Mouse (Mus musculus) naive thymus-derived CD4-positive, alpha-beta T cell, adult 2 months (primary cell): Measurements from ENCODE around the gene Qpctl.
A peak's percentile ranks its signal among the peaks of the same experiment; 100 is the strongest.

Experiments
- DNase-seq: peaks from one replicate; pipeline ENCODE4 v3.0.0-alpha.2; 2011; ENCODE audit warnings: low read depth

The Qpctl gene

DNA sequence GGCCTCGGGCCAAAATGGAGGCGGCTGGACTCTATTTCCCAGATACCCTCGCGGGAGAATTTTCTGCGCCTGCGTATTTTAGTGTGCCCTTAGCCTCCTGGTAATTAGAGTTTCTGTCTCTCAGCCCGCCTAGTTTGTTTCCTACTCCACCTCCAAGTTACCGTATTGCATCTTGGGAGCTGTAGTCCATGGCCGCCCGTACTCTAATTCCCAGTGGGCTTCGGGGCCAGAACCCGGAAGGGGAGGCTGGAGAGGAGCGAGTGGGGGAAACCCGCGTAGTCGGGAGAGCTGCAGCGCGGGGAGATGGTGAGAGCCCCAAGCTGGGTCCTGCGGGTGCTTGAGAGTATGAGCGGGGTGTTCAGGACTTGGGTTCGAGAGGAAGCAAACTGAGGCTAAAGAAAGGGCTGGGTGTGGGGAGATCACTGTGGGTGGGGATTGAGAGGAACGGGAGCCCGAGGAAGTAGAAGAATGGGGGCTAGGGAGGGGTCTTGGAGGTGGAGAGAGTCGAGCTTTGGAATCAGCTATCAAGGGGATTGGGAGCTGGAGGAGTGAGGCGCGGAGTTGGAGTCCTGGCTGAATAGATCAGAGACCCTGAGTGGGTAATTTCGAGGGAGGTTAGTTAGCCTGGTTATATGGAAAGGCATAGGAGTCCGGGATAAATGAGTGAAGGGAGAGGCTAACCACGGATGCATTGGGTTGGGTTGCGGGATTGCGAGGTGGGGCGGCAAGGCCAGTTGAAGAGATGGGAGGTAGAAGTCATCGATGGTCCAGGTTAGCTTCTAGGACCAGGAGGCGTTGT, 29.3 kb downstream of the Qpctl start, which contains the start of gene Fbxo46:
TSS of gene Fbxo46 (plus strand) at position 229 of the 799 bp plus-strand sequence.
- peak; percentile 96 for DNase-seq

DNA sequence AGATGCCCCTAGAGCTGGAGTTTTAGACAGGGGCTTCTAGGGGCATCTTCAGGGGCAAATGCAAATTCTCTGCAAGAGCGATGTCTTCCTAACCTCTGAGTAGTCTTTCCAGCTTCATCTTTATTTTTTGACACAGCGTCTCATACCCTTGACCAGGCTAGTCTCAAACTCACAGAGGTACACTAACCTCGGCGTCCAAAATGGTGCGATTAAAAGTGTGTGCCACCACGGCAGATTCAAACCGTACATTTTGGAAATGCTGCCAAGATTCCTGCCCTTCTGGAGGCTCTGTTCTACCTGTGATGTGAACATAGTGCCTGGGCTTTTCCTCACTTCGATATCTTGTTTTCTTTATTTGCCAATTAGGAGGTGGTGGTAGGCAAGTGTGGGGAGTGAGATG, 30.0 kb downstream of the Qpctl start:
- DNase-seq, result no peak

DNA sequence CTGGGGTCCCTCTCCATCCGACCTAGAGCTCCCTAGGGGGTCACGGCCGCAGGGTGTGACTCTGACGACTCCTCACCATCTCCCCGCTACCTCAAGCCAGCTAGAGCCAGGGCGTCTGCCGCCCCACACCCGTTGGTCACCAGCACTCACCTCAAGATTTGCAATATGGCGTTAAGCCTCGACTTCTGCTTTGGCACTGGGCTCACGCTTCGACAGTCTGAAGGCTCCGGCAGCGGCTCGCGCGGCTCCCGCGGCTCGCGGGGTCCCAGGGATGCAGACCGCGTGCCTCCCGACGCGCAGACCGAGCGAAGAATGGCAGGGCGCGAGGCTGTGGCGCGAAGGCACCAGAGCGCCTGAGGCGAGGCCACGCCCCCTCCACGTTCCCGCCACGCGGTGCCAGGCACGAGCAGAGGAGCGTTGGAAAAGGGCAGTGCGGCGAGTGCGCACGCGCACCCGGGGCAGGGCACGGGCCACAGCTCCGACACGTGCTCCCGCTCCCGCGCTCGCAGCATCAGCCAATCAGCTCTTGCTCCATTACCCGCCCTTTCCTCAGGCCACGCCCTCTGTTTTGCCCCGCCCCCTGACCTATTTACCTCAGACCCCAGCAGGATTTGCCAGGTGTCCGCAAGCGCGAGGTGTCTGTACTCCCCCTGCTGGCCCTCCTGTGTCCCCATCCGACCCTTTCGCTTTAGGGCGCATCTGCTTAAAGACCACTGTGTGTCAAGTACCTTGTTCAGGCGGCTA, 30.9 kb downstream of the Qpctl start, which contains the start of gene Gm4969:
TSS of gene Gm4969 (minus strand) at position 341 of the 744 bp plus-strand sequence.
- peak; percentile 50 for DNase-seq

DNA sequence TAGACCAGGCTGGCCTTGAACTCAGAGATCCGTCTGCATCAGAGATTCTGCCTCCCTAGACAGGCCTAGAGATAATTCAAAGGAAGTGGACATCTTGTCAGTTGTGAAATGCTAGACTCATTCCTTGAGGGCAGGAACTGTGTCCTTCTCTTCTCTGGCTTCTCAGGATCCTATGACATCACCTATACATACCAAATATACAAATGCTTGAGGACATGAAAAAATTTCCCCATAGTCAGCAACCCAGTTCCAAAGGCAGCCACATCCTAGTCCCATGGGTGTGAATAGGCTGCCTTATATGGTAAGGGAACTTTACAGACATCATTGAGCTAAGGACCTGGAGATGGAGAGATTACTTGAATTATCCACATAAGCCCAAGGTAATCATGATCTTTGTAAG, 39.5 kb downstream of the Qpctl start:
- no peak for DNase-seq

DNA sequence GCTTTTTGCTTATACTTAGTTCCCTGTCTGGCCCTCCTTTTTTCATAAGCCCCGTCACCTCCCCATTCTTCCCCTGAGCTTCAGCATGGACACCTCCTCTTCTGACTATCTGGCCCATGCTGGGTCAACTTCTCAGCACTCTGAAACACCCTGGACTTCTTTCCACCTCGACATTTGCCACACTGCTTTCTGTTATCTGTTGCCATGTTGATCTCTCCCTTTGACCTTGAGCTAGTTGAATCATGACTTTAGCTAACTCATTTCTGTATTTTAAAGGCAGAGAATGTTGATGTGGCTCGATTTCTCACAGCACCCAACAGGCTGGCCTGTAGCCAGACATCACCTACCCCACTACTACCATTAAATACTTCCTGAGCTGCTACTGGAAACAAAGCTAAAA, 41.7 kb downstream of the Qpctl start:
- no peak for DNase-seq

DNA sequence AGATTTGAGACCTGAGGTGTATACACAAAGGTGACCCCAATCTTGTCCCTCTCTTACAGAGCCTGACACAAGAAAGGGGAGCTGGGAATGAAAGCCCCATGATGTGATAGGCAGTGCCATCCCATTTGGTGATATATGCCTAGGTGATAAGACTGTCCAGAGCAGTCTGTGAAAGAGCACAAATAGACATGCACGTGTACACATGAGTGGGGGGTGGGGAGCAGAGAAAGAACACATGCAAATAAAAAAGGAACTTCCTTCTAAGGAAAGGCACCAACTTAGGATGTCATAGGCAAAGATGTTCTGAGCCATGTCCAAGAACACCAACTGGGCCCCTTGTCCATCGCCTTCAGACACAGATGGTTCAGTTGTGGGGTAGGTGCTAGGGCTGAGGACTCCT, 44.6 kb downstream of the Qpctl start:
- no peak for DNase-seq

DNA sequence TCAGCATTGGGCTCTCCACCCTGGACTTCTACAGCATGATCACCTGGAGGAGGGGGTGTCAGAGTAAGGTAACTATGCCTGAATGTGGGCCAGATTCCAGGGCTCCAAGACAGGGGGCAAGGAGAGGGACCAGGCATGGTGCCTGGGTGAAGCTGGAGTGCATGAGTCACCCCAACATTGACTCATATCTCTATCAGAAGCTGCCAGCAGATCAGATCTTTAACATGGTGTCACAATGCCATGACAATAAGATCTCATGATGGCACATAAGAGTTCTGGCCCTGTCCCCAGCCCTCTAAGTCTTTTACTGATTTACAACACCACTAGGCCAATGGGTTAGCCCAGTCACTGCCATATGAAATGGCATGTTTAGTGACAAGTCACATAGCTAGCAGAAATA, 45.4 kb downstream of the Qpctl start:
- DNase-seq, result no peak

DNA sequence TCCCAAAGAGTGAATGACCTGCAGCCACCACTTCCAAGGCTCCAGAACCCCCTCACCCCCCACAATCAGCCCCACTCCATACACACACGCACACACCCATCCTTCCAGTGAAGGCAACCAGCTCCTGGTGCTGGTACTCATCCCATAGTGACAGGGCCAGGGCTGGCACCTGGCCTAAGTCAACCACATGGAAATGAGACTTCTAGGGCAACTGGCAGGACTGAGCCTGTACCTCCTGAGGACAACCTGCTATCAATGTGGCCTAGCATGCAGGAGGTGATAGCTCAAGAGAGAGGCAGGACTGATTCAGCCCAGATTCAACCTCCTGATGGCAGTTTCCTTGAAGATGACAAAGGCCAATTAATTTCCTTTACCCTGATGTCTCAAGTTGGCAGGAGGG, 48.8 kb downstream of the Qpctl start:
- no peak for DNase-seq

DNA sequence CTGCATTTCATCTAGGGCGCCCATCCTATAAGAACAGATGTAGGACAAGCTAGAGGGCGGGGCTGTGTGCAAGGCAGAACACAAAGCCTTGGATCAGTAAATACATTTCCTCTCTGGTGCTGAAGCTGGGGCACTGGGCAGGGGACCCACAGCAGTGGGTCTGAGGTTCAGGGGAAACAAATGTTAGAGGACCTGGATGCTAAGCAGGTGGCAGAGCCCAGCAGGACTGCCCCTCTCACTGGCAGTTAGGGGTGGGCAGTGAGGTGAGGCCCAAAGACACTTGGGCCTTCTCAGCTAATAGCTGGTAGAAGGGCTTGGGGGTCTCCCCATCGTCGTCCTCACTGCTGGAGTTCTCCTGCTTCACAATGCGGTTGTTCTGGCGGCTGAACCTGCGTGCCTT, 50.3 kb downstream of the Qpctl start:
- DNase-seq, result no peak

DNA sequence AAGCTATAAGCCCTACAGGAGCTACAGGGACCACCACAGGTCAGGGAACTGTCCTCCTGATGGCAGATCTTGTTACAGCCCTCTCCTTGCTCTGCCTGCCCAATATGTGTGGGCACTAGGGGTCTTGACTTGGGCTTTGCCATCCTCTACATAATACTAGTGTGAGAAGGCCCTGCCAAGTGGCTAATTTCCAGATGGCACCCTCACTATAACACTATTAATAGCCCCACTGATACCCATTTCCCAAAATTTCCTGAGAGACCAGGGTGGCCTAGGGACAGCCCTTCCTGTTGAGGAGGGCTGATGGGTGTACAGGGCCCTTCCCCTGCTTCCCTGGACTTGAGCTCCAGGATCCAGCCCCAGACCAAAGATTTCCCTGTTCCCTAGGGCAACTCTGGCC, 51.2 kb downstream of the Qpctl start:
- DNase-seq, result no peak

DNA sequence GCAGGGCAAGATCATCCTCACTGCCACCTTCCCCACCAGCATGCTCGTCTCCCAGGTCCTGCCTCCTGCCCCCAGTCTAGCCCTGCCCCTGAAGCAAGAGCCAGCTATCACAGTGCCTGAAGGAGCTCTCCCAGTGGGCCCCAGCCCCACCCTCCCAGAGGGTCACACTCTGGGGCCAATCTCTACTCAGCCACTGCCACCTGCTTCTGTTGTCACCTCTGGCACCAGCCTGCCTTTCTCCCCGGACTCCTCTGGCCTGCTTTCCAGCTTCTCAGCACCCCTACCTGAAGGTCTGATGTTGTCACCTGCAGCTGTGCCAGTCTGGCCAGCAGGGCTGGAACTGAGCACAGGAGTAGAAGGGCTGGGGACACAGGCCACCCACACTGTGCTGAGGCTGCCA, 51.9 kb downstream of the Qpctl start:
- no peak for DNase-seq

DNA sequence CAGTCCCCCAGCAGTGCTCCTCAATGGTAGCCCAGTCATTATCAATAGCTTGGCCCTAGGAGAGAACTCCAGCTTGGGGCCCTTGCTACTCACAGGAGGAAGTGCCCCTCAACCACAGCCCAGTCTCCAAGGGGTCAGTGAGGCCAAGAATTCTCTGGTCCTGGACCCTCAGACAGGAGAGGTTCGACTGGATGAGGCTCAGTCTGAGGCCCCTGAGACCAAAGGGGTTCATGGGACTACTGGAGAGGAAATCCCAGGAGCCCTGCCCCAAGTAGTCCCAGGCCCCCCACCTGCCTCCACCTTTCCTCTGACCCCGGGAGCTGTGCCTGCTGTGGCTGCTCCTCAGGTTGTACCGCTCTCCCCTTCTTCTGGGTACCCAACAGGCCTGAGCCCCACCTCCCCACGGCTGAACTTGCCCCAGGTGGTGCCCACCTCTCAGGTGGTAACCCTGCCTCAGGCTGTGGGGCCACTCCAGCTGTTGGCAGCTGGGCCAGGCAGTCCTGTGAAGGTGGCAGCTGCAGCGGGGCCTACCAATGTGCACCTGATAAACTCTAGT, 52.6 kb downstream of the Qpctl start:
- DNase-seq, result peak; percentile 6

DNA sequence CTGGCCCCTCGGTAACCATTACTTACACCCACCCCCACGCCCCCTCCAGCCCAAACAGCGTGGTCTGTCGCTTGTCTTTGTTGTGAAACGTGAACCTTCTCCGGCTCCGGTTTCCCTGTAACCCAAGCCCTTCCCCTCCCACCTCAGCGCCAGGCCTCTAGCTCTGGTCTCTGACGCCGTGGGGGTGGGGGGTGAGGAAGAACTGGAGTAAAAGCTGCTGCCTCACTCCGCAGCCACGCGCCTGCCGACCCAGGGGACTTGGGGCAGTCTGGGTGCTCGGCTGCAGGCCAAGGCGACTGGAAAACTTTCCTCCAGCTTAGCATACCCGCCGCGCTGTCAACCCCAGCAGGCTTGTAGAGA, 53.4 kb downstream of the Qpctl start:
- peak; percentile 29 for DNase-seq

DNA sequence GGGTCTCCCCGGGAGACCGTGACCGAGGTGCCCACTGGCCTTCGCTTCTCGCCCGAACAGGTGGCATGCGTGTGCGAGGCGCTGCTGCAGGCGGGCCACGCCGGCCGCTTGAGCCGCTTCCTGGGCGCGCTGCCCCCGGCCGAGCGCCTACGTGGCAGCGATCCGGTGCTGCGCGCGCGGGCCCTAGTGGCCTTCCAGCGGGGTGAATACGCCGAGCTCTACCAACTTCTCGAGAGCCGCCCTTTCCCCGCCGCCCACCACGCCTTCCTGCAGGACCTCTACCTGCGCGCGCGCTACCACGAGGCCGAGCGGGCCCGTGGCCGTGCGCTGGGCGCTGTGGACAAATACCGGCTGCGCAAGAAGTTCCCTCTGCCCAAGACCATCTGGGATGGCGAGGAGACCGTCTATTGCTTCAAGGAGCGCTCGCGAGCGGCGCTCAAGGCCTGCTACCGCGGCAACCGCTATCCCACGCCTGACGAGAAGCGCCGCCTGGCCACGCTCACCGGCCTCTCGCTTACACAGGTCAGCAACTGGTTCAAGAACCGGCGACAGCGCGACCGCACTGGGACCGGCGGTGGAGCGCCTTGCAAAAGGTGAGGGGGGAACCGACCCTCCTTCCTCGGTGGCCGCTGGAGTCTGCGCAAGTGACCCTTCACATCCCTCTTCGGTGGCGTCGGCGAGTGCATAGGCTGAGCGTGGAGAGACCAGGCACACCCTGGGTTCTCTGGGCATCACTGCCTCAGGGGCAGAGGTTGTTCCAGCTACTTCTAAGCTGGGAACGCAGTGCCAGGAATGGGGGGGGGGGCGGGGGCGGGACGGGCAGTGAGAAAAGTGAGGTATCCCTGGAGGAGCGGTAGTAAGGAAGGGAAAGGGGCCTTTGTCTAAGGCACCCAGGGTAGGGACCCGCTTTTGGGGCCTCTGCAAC, 54.0 kb downstream of the Qpctl start:
- peak; percentile 57 for DNase-seq

DNA sequence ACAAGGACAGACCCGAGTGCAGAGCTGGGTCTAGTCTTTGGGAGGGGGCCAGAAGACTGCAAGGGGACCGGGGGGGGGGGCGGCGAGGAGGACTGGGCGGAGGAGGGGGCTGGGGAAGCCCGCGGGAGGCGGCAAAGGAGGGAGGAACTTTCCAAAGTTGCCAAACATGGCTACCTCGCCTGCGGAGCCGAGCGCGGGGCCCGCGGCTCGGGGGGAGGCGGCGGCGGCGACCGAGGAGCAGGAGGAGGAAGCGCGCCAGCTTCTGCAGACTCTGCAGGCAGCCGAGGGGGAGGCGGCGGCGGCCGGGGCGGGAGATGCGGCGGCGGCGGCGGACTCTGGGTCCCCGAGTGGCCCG, 54.6 kb downstream of the Qpctl start, which contains the start of gene Six5:
TSS of gene Six5 (plus strand) at position 124 of the 355 bp plus-strand sequence.
- peak; percentile 51 for DNase-seq

DNA sequence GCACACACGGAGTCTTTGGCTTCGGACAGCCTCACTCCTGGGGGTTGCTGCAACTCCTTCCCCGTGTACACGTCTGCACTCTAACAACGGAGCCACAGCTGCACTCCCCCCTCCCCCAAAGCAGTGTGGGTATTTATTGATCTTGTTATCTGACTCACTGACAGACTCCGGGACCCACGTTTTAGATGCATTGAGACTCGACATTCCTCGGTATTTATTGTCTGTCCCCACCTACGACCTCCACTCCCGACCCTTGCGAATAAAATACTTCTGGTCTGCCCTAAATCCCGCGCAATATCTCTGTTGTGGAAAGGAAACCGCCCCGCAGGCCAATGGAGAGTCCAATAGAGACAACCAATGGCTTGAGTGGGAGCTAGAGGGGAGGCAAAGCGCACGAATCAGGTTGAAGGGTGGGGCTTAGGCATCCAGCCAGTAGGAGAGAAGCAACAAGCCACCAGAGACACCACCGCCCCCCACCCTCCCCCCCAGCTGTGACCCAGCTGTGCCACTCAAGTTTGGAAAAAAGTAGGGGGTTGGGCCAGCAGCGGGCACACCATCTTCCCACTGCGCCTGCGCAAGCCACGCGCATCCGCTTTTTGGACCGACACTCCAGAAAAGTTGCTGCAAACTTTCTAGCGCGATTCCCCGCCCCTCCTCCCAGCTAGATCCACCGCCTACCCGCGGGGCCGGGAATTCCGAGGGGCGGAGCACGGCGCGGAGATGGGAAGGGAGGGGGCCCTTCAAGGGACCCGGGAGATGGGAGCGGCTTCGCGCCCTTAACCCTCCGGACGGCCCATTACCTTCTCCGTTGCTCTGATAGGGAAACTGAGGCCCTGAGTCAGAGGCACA, 55.3 kb downstream of the Qpctl start:
- DNase-seq, result peak; percentile 87

DNA sequence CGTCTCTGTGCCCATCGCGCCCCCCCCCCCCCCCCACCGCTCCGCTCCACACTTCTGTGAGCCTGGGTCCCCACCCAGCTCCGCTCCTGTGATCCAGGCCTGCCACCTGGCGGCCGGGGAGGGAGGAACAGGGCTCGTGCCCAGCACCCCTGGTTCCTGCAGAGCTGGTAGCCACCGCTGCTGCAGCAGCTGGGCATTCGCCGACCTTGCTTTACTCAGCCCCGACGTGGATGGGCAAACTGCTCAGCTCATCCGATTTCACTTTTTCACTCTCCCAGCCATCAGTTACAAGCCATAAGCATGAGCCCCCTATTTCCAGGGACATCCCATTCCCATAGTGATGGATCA, 55.9 kb downstream of the Qpctl start:
- DNase-seq, result peak; percentile 90

DNA sequence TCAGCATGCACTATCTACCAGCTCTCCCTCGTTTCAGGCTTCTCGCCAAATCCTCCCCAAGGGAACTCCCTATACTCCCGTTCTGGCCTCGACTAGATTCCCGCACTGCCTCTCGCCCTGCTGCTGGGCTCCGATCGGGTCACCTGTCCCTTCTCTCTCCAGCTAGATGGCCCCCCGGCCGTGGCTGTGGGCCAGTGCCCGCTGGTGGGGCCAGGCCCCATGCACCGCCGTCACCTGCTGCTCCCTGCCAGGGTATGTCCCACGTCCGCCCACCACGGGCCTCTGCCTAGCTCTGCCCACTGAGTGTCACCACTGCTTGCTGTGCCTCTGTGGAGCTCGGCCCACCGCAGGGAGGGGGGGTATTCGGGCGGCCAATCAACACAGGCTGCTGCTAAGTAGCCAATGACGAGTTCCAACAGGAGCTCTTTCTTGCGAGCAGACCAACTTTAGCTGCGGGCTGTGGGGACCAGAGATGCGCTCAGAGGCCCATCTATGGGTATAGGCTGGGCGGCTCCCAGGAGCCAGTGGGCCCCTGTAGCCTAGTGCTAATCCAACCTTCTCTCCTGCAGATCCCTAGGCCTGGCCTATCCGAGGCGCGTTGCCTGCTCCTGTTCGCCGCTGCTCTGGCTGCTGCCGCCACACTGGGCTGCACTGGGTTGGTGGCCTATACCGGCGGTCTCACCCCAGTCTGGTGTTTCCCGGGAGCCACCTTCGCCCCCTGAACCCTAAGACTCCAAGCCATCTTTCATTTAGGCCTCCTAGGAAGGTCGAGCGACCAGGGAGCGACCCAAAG, 56.5 kb downstream of the Qpctl start:
- peak; percentile 47 for DNase-seq

DNA sequence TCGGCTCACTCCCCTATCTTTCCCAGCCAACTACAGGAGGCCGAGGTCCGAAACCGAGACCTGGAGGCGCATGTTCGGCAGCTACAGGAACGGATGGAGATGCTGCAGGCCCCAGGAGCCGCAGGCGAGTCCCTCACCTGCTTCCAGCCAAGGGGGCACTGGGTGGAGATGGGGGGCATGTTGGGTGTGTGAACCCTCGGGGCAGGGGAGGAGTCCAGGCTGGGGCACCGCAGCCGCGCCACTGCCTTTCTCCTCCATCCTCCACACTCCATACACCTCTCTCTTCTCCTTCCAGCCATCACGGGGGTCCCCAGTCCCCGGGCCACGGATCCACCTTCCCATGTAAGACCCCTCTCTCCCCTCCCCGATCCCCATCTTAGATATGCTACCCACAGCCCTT, 57.2 kb downstream of the Qpctl start:
- no peak for DNase-seq
